Mouse (Mus musculus): Measurements from ENCODE around the gene Slc16a9. TPM values are rescaled to one million over a fixed set of nuclear protein-coding genes. Genes with fewer than 3 reads are reported as not detected.

Slc16a9 gene
- total RNA-seq, 1 experiment from 2014 or later = not detected

DNA sequence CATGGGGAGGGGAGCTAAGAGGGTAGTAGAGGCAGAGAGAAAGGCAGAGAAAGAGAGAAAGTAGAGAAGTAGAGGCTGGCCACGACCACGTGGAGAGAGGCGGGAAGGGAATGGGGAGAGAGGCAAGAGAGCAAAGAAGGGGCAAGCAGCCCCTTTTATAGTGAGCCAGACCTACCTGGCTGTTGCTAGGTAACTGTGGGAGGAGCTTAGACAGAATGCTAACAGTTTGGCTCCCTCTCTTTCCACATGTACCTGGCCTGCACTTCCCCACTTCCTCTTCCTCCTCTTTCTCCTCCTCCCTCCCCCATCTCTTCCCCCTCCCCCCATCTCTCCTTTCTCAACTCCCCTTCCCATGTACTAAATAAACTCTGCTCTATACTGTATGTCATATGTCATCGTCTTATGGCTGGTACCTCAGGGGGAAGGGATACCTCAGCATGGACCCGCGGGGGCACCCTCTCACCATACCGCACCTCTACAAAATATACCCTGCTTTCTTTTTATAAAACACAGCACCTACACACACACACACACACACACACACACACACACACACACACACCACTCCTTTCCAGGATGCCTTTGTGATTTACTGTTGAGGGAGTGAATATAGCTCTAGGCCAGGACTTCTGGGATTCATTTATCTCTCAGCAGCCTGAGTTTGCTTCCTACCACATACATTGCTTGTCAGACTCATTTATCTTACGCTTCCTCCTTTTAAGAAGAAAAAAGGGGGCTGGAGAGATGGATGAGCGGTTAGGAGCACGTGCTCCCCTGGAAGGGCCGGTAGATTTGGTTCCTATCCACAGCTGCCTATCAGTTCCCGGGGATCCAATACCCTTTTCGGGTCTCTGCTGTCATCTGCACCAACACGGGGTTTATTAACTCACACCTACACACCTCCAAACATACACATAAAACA, 43.8 kb downstream of the Slc16a9 start:
- ATAC-seq (ENCODE audit: extremely low read depth, insufficient number of reproducible peaks, low FRiP score, poor library complexity, severe bottlenecking) = no peak

DNA sequence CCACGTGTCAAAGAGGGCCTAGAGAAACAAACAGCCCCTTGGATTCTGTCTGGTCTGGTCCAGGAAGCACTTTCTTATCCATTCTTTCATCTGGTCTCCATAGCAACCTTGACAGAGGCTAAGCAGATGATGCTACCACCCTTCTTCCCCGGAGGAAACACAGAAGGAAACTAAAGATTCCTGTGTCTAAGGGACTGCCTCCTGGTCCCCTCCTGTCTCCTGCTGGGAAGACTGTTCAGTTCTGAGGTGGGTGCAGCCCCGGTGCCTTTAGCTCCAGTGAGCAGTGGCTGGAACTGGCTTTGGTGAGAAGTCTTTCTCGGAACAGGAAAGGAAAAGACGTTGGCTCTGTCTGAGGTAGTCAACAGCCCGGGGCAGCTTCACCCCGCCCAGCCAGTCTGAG, 47.1 kb downstream of the Slc16a9 start:
- no peak for ATAC-seq (ENCODE audit: extremely low read depth, insufficient number of reproducible peaks, low FRiP score, poor library complexity, severe bottlenecking)

- ATAC-seq (ENCODE audit: extremely low read depth, insufficient number of reproducible peaks, low FRiP score, poor library complexity, severe bottlenecking) = no peak
These were observed 49.2 kb downstream of the Slc16a9 start for GRCm38 (mm10) chr10:70294094-70294493.

- peak; percentile 37; the same call in 1 of the 2 replicates for ATAC-seq (ENCODE audit: extremely low read depth, insufficient number of reproducible peaks, low FRiP score, poor library complexity, severe bottlenecking)
These were observed 51.8 kb downstream of the Slc16a9 start for GRCm38 (mm10) chr10:70296531-70297366.

DNA sequence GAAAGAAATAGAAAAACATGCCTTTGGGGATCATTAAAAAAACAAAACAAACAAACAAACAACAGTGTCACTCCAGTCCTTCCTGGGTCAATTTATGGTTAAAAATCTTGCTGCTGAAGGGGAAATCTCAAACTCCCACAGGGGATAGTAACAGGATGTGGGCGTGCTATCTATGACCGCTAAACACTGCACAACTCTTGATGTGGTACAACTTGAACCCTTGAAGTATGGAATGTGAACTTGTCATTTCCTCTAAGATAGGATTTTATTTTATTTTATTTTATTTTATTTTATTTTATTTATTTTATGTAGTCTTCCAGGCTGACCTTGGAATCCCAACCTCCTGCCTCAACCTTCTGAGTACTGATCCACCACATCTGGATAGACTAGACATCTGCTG, 54.2 kb downstream of the Slc16a9 start:
- no peak for ATAC-seq (ENCODE audit: extremely low read depth, insufficient number of reproducible peaks, low FRiP score, poor library complexity, severe bottlenecking)

GRCm38 (mm10) chr10:70299653-70300052, 54.8 kb downstream of the Slc16a9 start:
- ATAC-seq (ENCODE audit: extremely low read depth, insufficient number of reproducible peaks, low FRiP score, poor library complexity, severe bottlenecking) = no peak

DNA sequence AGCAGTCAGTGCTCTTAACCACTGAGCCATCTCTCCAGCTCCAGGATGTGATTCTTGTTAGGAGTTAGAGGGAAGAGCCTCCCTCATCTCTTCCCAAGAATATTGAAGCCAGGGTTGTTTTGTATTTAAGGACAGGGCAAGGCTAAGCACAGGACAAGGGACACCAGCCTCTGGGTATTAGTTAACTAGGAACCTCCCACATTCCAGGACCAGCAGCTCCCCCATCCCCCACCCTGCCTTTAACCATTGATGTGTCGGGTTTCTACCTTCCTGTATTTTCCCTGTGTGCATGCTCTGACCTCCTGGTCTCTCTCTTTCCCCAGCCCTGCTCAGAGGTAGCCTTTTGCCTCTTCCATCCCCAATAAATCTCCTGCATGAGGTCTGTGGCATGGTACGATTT, 56.3 kb downstream of the Slc16a9 start:
- ATAC-seq (ENCODE audit: extremely low read depth, insufficient number of reproducible peaks, low FRiP score, poor library complexity, severe bottlenecking) = no peak

GRCm38 (mm10) chr10:70303203-70303602, 58.3 kb downstream of the Slc16a9 start:
- no peak for ATAC-seq (ENCODE audit: extremely low read depth, insufficient number of reproducible peaks, low FRiP score, poor library complexity, severe bottlenecking)

DNA sequence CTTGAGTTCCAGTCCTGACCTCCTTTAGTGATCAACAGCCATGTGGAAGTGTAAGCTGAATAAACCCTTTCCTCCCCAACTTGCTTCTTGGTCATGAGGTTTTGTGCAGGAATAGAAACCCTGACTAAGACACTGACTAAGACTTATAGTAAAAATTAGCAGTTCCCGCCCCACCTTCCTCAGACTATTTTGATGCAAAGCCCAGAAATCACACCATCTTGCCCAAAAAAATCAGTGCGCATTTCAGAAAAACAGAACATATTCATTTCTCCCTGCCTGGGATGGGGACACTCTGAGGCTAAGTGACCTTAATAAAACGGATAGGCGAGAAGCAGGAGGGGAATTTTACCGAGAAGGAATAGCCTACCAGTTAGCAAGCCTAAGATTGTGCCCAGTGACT, 60.8 kb downstream of the Slc16a9 start:
- ATAC-seq (ENCODE audit: extremely low read depth, insufficient number of reproducible peaks, low FRiP score, poor library complexity, severe bottlenecking) = no peak

GRCm38 (mm10) chr10:70309416-70309815, 64.5 kb downstream of the Slc16a9 start:
- no peak for ATAC-seq (ENCODE audit: extremely low read depth, insufficient number of reproducible peaks, low FRiP score, poor library complexity, severe bottlenecking)

DNA sequence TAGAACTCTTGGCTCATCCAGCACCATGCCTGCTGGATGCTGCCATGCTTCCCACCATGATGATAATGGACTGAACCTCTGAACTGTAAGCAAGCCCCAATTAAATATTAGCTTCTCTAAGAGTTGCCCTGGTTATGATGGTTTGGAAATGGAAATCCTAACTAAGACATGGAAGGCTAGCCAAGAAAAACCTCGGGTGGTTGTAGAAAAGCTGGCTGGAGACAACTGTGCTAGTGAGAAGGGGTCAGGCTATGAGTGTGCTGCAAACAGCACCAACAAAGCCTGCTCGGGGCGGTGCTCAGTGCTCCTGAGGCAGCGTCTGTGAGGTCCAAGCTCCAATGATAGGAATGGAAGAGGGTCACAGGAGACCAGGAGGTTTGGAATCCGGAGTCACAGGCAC, 65.7 kb downstream of the Slc16a9 start:
- no peak for ATAC-seq (ENCODE audit: extremely low read depth, insufficient number of reproducible peaks, low FRiP score, poor library complexity, severe bottlenecking)

DNA sequence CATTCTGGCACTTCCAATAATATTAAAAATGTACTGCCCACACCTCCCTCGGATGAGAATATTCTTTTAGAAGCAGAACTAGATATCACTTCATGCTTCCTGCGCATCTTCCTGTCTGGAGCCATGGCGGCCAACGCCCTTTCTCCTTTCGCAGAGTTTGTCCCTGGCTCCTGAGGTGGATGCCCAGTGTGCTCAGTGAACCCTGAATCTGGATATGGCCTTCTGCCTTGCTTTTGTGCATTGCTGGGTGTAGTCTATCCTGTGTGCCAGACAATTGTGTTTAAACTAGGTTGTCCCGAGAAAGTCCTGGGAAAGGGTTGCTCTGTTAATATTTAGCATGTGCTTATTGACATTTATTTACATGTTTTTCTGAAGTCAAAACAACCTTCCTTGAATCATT, 71.0 kb downstream of the Slc16a9 start:
- no peak for ATAC-seq (ENCODE audit: extremely low read depth, insufficient number of reproducible peaks, low FRiP score, poor library complexity, severe bottlenecking)

DNA sequence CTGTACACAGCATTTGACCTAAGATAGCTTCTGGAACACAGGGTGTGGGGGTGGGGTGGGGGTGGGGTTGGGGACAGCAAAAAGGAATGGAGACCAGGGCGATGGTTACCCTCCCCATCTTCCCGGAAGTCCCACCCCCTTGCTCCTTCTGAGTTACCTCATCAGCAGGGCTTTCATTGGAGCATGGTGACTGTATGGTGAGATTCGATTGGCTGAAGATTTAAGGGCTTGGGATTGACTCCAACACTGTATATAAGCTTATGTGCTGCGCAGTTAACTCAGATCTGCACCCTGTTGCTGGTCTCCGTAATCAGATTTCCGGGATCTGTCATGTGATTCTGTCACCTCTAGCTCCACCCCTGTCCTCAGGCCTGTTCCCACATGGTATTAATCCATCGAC, 72.0 kb downstream of the Slc16a9 start:
- no peak for ATAC-seq (ENCODE audit: extremely low read depth, insufficient number of reproducible peaks, low FRiP score, poor library complexity, severe bottlenecking)

DNA sequence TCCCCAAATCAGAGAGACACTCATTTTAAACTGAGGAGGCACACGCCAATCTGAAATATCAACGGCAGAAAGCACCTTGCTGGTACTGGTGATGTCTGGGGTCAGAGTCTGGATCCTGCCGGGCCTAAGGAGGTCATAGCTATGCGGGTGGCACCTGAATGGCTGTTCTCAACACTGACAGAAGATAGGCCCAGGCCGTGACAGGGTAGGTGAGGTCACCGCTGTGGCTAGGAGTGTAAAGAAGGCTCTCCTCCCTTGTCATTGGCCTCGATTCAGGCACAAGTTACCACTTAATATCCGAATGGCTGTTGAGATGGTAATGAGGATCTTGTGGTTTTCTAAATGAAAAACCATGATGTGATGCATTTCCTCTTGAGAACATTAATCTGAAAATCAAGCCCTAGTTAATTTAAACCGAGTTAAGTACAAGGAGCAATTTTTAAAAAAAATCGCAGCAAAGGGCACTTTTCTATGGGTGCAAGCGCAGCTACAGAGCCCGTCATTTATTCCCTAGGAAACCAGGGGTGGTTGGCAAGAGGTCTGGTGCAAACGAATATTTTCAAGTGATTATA, 72.6 kb downstream of the Slc16a9 start:
- no peak for ATAC-seq (ENCODE audit: extremely low read depth, insufficient number of reproducible peaks, low FRiP score, poor library complexity, severe bottlenecking)

- no peak for ATAC-seq (ENCODE audit: extremely low read depth, insufficient number of reproducible peaks, low FRiP score, poor library complexity, severe bottlenecking)
These were observed 73.7 kb downstream of the Slc16a9 start for GRCm38 (mm10) chr10:70318630-70319029.

GRCm38 (mm10) chr10:70325518-70325917, 80.6 kb downstream of the Slc16a9 start:
- no peak for ATAC-seq (ENCODE audit: extremely low read depth, insufficient number of reproducible peaks, low FRiP score, poor library complexity, severe bottlenecking)

- ATAC-seq (ENCODE audit: extremely low read depth, insufficient number of reproducible peaks, low FRiP score, poor library complexity, severe bottlenecking) = no peak
These were observed 82.4 kb downstream of the Slc16a9 start for GRCm38 (mm10) chr10:70327331-70327730.

DNA sequence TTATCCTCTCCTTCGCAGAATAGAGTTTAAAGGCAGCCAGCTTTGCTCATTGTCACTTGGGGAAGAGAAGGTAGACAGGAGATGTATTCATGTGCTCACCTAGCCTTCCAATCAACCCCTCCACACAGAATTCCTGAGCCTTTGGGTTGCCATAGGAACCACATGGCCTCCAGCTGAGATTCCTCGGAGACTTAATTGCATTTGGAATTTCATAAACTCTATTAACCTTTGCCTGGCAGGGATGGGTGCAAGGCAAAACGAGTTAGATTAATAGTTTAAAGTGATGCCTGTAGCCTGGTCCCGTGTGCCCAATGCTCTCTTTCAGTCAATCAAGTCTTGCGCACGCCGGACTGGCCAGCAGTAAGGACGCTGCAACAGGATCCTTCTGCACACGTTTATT, 83.2 kb downstream of the Slc16a9 start:
- no peak for ATAC-seq (ENCODE audit: extremely low read depth, insufficient number of reproducible peaks, low FRiP score, poor library complexity, severe bottlenecking)
